Mouse (Mus musculus): ENCODE measurements around the gene H2afb1. TPM values are rescaled to one million over a fixed set of nuclear protein-coding genes. Genes with fewer than 3 reads are reported as not detected.
"Not testable (repeated sequence)": the region's sequence is repeated elsewhere in the genome, so short reads cannot be mapped to it uniquely, and the experiment has no call there.

Gene H2afb1
- total RNA-seq (2012; rRNA removed) (not detected in 2 replicates), total RNA-seq (2014; rRNA removed) (not detected in 2 replicates), polyA plus RNA-seq (2012; ENCODE audit: insufficient read length, low read depth) (not detected in 2 replicates)

DNA sequence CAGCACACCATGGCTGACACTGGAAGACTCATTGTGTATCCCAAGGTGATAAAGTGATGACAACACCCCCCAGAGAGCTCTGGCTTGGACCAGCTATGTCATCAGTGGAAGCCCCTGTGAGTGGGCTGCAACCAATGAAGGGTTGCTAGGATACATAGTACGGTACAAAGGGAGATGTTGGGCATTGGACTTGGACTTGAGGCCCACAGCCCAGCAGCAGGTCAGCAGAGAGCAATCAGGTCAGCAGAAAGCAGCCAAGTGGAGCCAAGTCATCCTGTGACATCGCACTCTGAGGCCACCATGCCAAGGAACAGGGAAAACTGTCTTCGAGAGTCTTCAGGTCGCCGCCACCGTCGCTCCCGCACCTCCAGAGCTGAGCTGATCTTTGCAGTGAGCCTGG is at the start of gene H2afb1:
Gene H2afb1 (plus strand): TSS at position 301 of the 400 bp plus-strand sequence.
- H3K9ac ChIP-seq (ENCODE audit: insufficient read depth, low read depth); H3K36me3 ChIP-seq (replicated peaks in 1 of 2; ENCODE audit: control insufficient read depth in 1 of 2, insufficient read depth in 1 of 2, low read length in 1 of 2); H3K4me2 ChIP-seq (ENCODE audit: insufficient read depth, low read depth, poor library complexity, severe bottlenecking); DNase-seq (ENCODE audit: extremely low read depth); dilution Hi-C loops (cut with MboI; ENCODE audit: extremely low pct_ligation_motif_present, extremely low pct_unique_long_range_greater_than_20kb, low sequenced_read_pairs); H3K4me3 ChIP-seq (replicated peaks in 1 of 3; ENCODE audit: low read depth in 2 of 3, low read length in 2 of 3, poor library complexity in 1 of 3); H3K27me3 ChIP-seq (replicated peaks); H3K79me2 ChIP-seq (replicated peaks; ENCODE audit: control insufficient read depth, extremely low read depth, insufficient read depth, poor library complexity, severe bottlenecking); in situ Hi-C loops (cut with MboI; ENCODE audit: low pct_ligation_motif_present, low pct_unique_long_range_greater_than_20kb, low sequenced_read_pairs); H3K4me1 ChIP-seq (ENCODE audit: control insufficient read depth in 1 of 2, insufficient read depth in 2 of 2); H3K9me3 ChIP-seq (replicated peaks; ENCODE audit: low read length); H3K27ac ChIP-seq (ENCODE audit: insufficient read depth, low read depth): not testable (repeated sequence)

DNA sequence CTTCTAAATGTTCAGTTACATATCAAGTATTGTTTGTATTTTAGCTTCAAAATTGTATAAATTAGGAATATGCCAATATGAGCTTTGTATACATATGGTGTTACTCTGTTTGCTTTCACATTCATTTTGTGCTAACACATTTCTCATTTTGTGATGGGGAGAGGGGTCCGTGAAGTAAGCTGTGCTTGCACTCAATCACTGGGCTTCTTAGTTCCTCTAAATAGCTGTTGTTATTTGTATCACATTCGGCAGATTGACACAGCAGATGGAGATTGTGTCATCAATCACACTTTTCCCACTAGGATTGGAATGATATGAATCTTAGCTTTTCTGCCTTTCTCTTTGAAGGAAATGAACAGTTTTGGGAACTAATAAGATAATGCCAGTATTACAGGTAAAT is 21.5 kb downstream of the H2afb1 start:
- dilution Hi-C loops (cut with MboI; ENCODE audit: extremely low pct_ligation_motif_present, extremely low pct_unique_long_range_greater_than_20kb, low sequenced_read_pairs) (no loop called here), in situ Hi-C loops (cut with MboI; ENCODE audit: low pct_ligation_motif_present, low pct_unique_long_range_greater_than_20kb, low sequenced_read_pairs) (no loop called here)
- H3K36me3 ChIP-seq (replicated peaks in 1 of 2; ENCODE audit: control insufficient read depth in 1 of 2, insufficient read depth in 1 of 2, low read length in 1 of 2): no peaks in the 10 kb centered on the region
- DNase-seq (ENCODE audit: extremely low read depth): no peak
- H3K9ac ChIP-seq (ENCODE audit: insufficient read depth, low read depth): no peak overlapping the region
- no peak overlapping the region for H3K4me2 ChIP-seq (ENCODE audit: insufficient read depth, low read depth, poor library complexity, severe bottlenecking)
- TF ChIP-seq MAX (IDR thresholded peaks at IDR 0.05; ENCODE audit: low read length): no peak
- TF ChIP-seq MXI1 (IDR thresholded peaks at IDR 0.05; ENCODE audit: low read depth, low read length): no peak
- TF ChIP-seq POLR2AphosphoS2 (IDR thresholded peaks at IDR 0.05; ENCODE audit: low read depth, low read length): no peak
- TF ChIP-seq NELFE (IDR thresholded peaks at IDR 0.05; ENCODE audit: low read depth, low read length): no peak
- no peak for TF ChIP-seq EP300 (IDR thresholded peaks at IDR 0.05; ENCODE audit: low read length)
- no peak for TF ChIP-seq IRF4 (IDR thresholded peaks at IDR 0.05; ENCODE audit: low read depth, low read length)
- no peak for TF ChIP-seq CTCF (conservative IDR thresholded peaks at IDR 0.05 in 1 of 2, IDR thresholded peaks at IDR 0.05 in 1 of 2; ENCODE audit: low read depth in 2 of 2, low read length in 2 of 2)
- no peak for TF ChIP-seq CHD1 (IDR thresholded peaks at IDR 0.05; ENCODE audit: low read depth, low read length)
- no peak for TF ChIP-seq ZMIZ1 (IDR thresholded peaks at IDR 0.05; ENCODE audit: low read depth, low read length)
- no peak for TF ChIP-seq MYC (IDR thresholded peaks at IDR 0.05; ENCODE audit: low read depth, low read length)
- no peak for TF ChIP-seq POLR2A (IDR thresholded peaks at IDR 0.05; ENCODE audit: low read depth, low read length)
- TF ChIP-seq RCOR1 (conservative IDR thresholded peaks at IDR 0.05; ENCODE audit: low read depth, low read length): no peak
- TF ChIP-seq E2F4 (IDR thresholded peaks at IDR 0.05; ENCODE audit: insufficient replicate concordance, low read depth, low read length): no peak
- no peak for TF ChIP-seq HCFC1 (IDR thresholded peaks at IDR 0.05; ENCODE audit: low read depth, low read length)
- TF ChIP-seq GABPA (IDR thresholded peaks at IDR 0.05; ENCODE audit: insufficient replicate concordance, low read depth, low read length): no peak
- no peak for TF ChIP-seq JUND (conservative IDR thresholded peaks at IDR 0.05; ENCODE audit: low read depth, low read length)
- no peak for TF ChIP-seq TBP (conservative IDR thresholded peaks at IDR 0.05; ENCODE audit: low read depth, low read length)
- TF ChIP-seq MEF2A (IDR thresholded peaks at IDR 0.05; ENCODE audit: borderline replicate concordance, low read depth, low read length): no peak
- TF ChIP-seq USF1 (IDR thresholded peaks at IDR 0.05; ENCODE audit: low read depth, low read length): no peak
- no peak for TF ChIP-seq MAZ (IDR thresholded peaks at IDR 0.05; ENCODE audit: low read depth, low read length)
- H3K4me3 ChIP-seq (replicated peaks in 1 of 3; ENCODE audit: low read depth in 2 of 3, low read length in 2 of 3, poor library complexity in 1 of 3): no peak overlapping the region
- no peak overlapping the region for H3K27ac ChIP-seq (ENCODE audit: insufficient read depth, low read depth)
- H3K79me2 ChIP-seq (replicated peaks; ENCODE audit: control insufficient read depth, extremely low read depth, insufficient read depth, poor library complexity, severe bottlenecking): no peaks in the 10 kb centered on the region
- peaks cover 3% of the 10 kb centered on the region for H3K9me3 ChIP-seq (replicated peaks; ENCODE audit: low read length)
- H3K27me3 ChIP-seq (replicated peaks): no peaks in the 10 kb centered on the region
- H3K4me1 ChIP-seq (ENCODE audit: control insufficient read depth in 1 of 2, insufficient read depth in 2 of 2): no peaks in the 10 kb centered on the region
